Mouse (Mus musculus) MEL-GATA-1-ER (cell line): ENCODE data around the gene Eps8.

Source experiments
- DNase-seq: peaks from one replicate; pipeline ENCODE4 v3.0.0-alpha.2; 2012; ENCODE audit warnings: low read depth; ENCODE audit errors: extremely low read depth

Gene Eps8

DNA sequence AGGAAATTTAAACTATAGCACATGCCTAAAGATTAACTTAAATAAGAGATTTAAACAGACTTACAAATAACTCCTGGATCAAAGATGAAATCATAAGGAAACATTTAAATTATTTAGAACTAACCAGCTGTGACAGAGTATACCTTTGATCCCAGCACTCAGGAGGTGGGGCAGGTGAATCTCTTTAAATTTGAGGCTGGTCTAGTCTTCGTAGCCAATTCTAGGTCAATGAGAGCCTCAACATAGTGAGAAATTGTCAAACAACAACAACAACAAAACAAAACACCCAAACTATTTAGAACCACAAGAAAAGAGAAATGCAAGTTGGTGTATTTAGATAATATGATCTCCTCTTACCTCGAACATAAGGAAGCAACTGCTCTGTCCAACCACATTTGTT is at the start of gene Eps8:
Gene Eps8 (minus strand): TSS at position 101 of the 400 bp plus-strand sequence.
- no peak for DNase-seq

GRCm38 (mm10) chr6:137703431-137703830 is 48.8 kb upstream of the Eps8 start:
- DNase-seq: no peak

DNA sequence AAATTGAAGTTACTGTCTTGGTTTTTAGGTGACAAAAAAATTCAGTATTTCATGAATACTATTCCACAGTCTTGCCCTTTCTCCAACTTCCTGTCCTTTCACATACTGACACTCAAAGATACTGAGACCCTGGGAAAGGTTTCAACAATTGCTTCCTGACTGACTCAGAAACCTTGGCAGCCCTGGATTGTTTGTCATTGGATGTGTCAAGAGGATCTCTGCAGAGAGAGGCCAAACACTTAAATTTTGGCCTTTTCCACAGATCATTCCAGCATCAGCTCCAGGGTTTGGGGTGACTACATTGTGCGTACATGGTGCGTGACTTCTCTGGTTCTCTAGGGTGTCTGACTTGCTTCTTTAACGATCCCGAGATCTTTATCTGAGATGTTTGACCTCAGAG is 48.2 kb upstream of the Eps8 start:
- DNase-seq: no peak

- DNase-seq: no peak
These were observed 47.5 kb upstream of the Eps8 start for GRCm38 (mm10) chr6:137702186-137702585.

DNA sequence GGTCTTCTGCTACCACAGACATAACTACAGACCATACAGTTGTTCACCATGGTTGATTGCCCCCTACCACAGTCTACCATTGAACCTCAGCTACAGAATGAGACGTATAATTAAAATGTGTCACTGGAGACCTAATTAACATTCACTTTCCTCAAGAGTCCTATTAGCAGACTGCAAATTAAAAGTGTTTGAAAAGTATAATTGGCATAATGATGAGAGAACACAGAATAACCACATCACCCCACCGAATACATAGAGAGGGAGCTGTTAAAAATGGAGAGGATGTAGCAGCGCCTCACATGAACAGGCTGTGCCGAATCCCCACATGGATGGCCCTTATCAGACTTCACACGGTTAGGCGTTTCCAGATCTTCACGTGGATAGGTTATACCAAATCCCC is 44.8 kb upstream of the Eps8 start:
- DNase-seq: no peak

DNA sequence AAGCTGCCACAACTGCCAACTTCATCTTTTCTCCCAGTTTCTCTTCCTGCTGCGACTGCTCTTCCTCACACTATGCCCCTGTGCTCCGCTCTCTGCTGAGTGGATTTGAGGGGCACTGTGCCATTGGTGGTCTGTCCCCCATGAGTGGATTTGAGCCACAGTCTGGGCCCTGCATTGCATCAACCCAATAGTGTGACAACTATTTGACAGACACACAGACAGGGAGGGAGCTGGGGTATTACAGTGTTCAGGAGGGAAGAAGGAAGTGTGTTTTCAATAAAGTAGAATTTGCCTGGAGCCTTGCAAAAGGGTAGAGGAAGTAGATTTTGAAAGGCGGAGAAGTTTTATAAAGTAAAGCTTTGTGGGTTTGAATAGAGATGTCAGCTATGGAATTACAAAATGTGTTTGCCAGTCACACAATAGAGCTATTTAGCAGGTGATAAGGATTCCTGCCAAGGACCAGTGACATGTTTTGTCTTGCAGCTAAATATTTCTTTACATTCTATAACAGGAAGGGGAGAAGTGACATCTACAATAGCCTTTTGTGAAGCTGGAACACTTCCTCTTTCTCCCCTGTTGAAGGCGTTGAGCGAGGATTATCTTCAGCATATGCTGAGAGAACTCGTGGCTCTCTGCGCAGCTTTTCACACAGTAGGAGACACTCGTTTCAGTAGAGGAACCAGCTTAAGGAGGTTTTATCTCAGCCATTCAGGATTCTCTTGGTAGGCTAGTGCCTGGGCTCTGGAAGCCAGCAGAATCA is 41.9 kb upstream of the Eps8 start:
- DNase-seq: no peak

DNA sequence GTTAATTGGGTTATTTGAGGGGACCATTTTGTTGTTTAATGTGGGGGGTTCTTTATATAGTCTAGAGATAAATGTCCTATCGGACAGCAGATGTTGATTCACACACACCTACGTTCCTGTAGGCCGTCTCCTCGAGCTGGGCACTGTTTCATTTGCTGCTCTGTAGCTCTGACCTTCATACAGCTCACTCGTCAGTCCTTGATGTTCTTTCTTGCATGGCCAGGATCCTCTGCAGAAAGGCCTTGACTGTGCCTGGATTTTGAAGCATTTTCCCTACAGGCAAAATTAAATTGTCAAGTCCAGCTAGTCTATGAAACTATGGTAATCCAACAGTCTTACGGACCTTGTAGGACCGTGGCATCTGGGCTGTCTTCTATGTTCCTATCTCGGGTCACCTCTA is 40.4 kb upstream of the Eps8 start:
- DNase-seq: no peak

- no peak for DNase-seq
These were observed 39.6 kb upstream of the Eps8 start for GRCm38 (mm10) chr6:137694310-137694709.

- DNase-seq: no peak
These were observed 36.0 kb upstream of the Eps8 start for GRCm38 (mm10) chr6:137690550-137691119.

DNA sequence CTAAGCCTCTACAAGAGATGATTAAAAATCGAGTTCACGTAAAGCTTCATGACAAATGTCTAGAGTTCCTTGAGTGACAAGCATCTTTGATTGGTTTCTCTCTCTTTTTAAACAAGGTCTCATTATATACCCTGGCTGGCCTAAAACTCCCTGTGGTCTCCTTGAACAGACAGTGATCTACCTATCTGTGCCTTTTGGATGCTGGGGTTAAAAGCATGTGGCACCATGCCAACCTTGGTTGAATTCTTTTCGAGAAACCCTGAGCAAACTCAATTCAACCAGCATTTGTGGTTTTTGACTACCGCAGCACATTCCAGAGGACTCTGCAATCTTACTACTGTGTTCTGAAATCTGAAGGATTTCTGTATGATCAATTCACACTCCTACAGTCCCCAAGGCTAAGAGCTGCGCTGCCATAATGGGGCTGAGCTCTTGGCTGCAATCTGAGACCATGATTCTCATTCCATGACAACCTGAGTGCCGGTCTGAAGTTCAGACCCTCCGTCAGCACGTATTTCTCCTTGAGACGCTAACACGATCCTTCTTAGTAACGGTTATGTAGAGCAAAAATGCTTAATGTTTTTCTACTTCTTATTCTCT is 33.9 kb upstream of the Eps8 start:
- no peak for DNase-seq

DNA sequence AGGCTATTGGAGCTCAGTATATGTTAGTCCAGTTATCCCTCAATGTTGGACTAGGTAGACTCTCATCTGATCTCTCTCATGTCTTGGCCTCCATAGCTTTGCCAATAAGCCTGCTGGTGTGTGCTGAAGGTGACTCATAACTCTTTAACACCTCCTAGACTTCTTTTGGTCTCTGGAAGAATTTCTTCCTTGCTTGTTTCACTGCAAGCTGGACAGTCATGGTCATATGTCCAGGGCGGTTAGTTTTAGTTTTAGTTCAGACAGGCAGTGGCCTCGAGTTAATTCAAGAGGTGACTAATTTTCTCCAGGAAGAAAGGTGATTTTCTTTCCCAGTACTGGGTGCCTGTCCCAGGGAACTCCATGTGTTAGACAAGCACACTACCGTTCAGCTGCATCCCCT is 33.4 kb upstream of the Eps8 start:
- DNase-seq: no peak

- no peak for DNase-seq
These were observed 33.0 kb upstream of the Eps8 start for GRCm38 (mm10) chr6:137687667-137688066.

GRCm38 (mm10) chr6:137682629-137683028 is 28.0 kb upstream of the Eps8 start:
- DNase-seq: no peak

DNA sequence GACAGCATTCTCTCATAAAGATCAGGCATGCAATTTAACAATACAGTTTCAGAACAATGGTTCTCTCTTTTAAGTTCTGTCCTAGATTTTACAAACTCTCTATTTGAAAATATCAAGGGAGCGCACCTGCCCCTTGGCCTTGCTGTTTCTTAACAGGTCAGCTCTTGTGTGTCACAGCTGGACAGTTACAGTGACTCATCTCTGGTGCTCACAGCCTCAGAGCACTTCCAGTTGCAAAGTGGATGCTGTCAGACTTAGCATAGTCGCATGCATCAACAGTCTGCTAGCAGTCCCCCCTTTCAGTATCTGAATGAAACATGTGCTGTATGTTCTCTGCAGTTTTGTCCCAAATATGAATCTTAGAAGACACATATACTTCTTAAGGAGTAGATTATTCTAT is 26.3 kb upstream of the Eps8 start:
- DNase-seq: no peak

GRCm38 (mm10) chr6:137676581-137676980 is 21.9 kb upstream of the Eps8 start:
- no peak for DNase-seq

DNA sequence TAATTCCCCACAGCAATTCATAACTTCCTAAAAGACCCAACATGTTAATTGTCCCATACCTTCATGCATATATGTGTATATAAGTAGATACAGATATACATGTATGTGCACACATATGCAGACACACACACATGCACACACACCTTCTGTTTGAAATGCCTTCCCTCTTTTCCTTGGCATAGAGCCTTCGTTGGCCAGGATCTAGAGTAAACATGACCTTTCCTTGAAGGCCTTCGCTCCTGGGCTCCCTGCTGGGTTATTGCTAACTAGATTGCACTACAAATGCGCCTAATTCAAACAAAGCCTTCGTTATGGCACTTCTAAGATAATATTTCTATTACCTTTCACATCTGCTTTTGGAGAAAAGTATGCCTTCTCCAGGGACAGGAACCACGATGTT is 20.9 kb upstream of the Eps8 start:
- DNase-seq: no peak

DNA sequence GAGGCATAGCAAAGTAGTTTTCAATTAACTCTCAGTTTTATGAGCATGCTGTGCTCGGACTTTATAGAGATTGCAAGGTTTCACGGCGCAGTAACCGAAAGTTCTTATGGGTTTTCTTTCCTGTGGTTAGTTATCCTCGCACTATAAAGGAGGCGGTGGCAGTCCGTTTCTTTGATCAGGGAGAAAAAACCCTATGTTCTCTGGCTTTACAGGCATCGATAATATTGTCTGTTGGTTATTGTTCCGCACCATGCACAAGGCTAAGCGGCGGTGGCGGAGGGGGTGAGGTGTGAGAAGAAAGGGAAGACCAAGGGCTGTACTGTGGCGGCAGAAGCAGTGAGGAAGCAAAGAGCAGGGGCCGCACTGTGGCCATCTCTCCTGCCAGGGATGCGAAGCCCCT is 18.6 kb upstream of the Eps8 start:
- no peak for DNase-seq

DNA sequence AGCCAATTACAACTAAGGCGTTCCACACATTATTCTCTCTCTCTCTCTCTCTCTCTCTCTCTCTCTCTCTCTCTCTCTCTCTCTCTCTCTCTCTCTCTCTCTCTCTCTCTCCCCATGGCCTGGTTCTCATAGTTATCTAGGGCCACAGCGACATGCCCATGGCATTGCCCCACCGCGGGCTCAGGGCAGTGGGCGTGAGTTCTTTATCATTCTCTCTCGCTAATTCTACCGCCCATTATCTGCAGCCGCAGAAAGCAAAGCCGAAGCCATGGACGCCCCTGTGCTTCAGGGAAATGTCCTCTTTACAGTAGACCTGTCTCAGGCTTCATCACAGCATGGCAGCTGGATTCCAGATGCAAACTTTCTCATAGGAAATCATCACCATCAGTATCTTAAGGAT is 16.9 kb upstream of the Eps8 start:
- no peak for DNase-seq

- no peak for DNase-seq
These were observed 16.1 kb upstream of the Eps8 start for GRCm38 (mm10) chr6:137670820-137671219.

- DNase-seq: no peak
These were observed 15.2 kb upstream of the Eps8 start for GRCm38 (mm10) chr6:137669876-137670275.

DNA sequence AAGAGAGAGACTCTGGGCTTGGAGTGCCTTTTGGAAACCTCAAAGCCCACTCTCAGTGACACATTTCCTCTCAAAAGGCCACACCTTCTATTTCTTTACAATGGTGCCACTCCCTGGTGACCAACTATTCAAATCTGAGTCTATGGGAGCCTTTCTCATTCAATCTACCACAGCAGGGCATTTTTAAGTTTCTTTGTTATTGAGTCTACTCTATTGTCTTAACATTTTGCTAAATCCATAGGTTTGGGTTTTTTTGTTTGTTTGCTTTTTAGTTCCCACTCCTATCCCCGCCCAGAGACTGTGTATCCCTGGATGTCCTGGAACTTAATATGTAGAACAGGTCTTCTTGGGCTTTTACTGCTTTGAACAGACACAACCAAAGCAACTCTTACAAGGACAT is 14.8 kb upstream of the Eps8 start:
- no peak for DNase-seq

GRCm38 (mm10) chr6:137668331-137668730 is 13.7 kb upstream of the Eps8 start:
- no peak for DNase-seq

DNA sequence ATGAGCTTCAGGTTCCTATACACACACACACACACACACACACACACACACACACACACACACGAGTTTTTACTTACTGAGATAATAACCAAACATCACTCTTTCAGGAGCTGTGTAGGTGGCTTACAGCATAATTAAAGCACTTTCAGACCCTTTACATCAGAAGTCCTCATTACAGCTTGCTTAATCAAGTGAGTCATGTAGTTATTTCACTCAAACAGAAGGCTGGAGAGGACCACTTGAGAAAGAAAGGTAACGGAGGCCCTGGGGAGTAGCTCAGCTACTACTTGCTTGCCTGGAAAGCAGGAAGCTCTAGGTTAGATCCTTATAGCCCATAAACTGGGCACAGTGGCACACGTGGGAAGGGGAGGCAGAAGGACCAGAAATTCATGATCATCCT is 13.0 kb upstream of the Eps8 start:
- no peak for DNase-seq
